Mouse (Mus musculus): ENCODE measurements around the gene Pax8. TPM values are rescaled to one million over a fixed set of nuclear protein-coding genes. Genes with fewer than 3 reads are reported as not detected.

Gene Pax8
- polyA plus RNA-seq, 1 experiment from 2014 or later, result 4.7 TPM

GRCm38 (mm10) chr2:24460112-24460807 lies 15.1 kb downstream of the Pax8 start:
- Histone ChIP-seq H3K27me3 (peaks cover 4% of the 10 kb centered on the region; the same call in 1 of the 2 replicates), H3K4me2 (replicated peaks) (no peak overlapping the region), H3K4me3 (no peak overlapping the region), H3K4me1 (no peaks in the 10 kb centered on the region), H3K9ac (replicated peaks) (no peak overlapping the region), H3K27ac (replicated peaks) (no peak overlapping the region), H3K36me3 (no peaks in the 10 kb centered on the region), H3K9me3 (no peaks in the 10 kb centered on the region)
- ATAC-seq (ENCODE audit: low FRiP score, low read depth), result no peak
- 47% methylated on average over 9 of the region's 9 CpGs for WGBS

- WGBS, result 89% methylated on average over 4 of the region's 4 CpGs
- Histone ChIP-seq H3K27me3 (peaks cover 4% of the 10 kb centered on the region; the same call in 1 of the 2 replicates), H3K27ac (replicated peaks) (no peak overlapping the region), H3K4me2 (replicated peaks) (no peak overlapping the region), H3K4me1 (no peaks in the 10 kb centered on the region), H3K9ac (replicated peaks) (no peak overlapping the region), H3K9me3 (no peaks in the 10 kb centered on the region), H3K4me3 (no peak overlapping the region), H3K36me3 (no peaks in the 10 kb centered on the region)
- no peak for ATAC-seq (ENCODE audit: low FRiP score, low read depth)
Observed at GRCm38 (mm10) chr2:24456841-24457240, 18.6 kb downstream of the Pax8 start.

- no peaks in the 10 kb centered on the region for H3K36me3 ChIP-seq
- no peak overlapping the region for H3K9ac ChIP-seq (replicated peaks)
- 0 out of 2 replicates have a peak overlapping the region, but pooled peaks have one; percentile 15 for H3K27ac ChIP-seq (replicated peaks)
- no peaks in the 10 kb centered on the region for H3K4me1 ChIP-seq
- H3K4me2 ChIP-seq (replicated peaks), result no peak overlapping the region
- WGBS, result 41% methylated on average over 6 of the region's 6 CpGs
- H3K4me3 ChIP-seq, result no peak overlapping the region
- no peaks in the 10 kb centered on the region for H3K27me3 ChIP-seq
- H3K9me3 ChIP-seq, result no peaks in the 10 kb centered on the region
- no peak for ATAC-seq (ENCODE audit: low FRiP score, low read depth)
Observed at GRCm38 (mm10) chr2:24455057-24455855, 20.1 kb downstream of the Pax8 start.

DNA sequence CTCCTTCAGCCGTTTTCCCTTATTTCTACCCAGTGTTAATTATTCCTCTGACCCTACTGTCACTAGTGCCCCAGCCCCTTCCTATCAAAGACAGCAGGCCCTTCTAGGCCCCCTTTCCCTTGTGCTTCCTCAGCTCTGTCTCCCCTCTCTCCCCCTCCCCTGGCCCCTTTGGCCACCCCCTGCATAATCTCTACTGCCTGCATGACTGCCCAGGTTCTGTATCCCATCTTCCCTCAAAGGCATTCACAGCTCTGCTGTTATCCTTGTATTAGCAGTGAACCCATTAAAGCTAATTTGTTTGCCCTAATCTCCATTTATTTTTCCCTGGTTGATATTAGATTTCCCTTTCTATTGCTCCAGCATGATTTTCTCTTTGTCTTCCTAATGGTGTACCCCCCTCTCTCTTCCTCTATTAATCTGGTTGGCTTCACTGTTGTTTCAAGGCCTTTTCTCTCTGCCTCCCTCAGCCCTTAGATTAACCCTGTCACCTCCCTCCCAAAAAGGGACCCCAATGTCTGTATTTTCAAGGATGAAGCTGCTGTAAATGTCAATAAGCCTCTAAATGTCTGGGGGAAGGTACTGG lies 20.9 kb downstream of the Pax8 start:
- Histone ChIP-seq H3K4me2 (replicated peaks) (no peak overlapping the region), H3K4me3 (no peak overlapping the region), H3K4me1 (no peaks in the 10 kb centered on the region), H3K9ac (replicated peaks) (no peak overlapping the region), H3K27me3 (no peaks in the 10 kb centered on the region), H3K27ac (replicated peaks) (0 out of 2 replicates have a peak overlapping the region, but pooled peaks have one; percentile 15), H3K9me3 (no peaks in the 10 kb centered on the region), H3K36me3 (no peaks in the 10 kb centered on the region)
- 22% methylated on average over 1 of the region's 1 CpGs for WGBS
- ATAC-seq (ENCODE audit: low FRiP score, low read depth), result no peak

- H3K4me1 ChIP-seq, result no peaks in the 10 kb centered on the region
- H3K36me3 ChIP-seq, result no peaks in the 10 kb centered on the region
- ATAC-seq (ENCODE audit: low FRiP score, low read depth), result no peak
- no peak overlapping the region for H3K4me3 ChIP-seq
- H3K27me3 ChIP-seq, result no peaks in the 10 kb centered on the region
- H3K9me3 ChIP-seq, result no peaks in the 10 kb centered on the region
- no peak overlapping the region for H3K9ac ChIP-seq (replicated peaks)
- H3K4me2 ChIP-seq (replicated peaks), result no peak overlapping the region
- 86% methylated on average over 5 of the region's 5 CpGs for WGBS
- H3K27ac ChIP-seq (replicated peaks), result no peak overlapping the region
Observed at GRCm38 (mm10) chr2:24453206-24453605, 22.2 kb downstream of the Pax8 start.

GRCm38 (mm10) chr2:24449111-24449510 lies 26.3 kb downstream of the Pax8 start:
- no peaks in the 10 kb centered on the region for H3K9me3 ChIP-seq
- no peaks in the 10 kb centered on the region for H3K4me1 ChIP-seq
- no peaks in the 10 kb centered on the region for H3K36me3 ChIP-seq
- no peak for ATAC-seq (ENCODE audit: low FRiP score, low read depth)
- H3K27ac ChIP-seq (replicated peaks), result no peak overlapping the region
- H3K4me2 ChIP-seq (replicated peaks), result no peak overlapping the region
- H3K9ac ChIP-seq (replicated peaks), result no peak overlapping the region
- 81% methylated on average over 4 of the region's 4 CpGs for WGBS
- no peaks in the 10 kb centered on the region; the same call in 1 of the 2 replicates for H3K27me3 ChIP-seq
- H3K4me3 ChIP-seq, result no peak overlapping the region

GRCm38 (mm10) chr2:24443256-24443790 lies 32.1 kb downstream of the Pax8 start:
- Histone ChIP-seq H3K27ac (replicated peaks) (no peak overlapping the region), H3K9me3 (no peaks in the 10 kb centered on the region), H3K9ac (replicated peaks) (no peak overlapping the region), H3K27me3 (peaks cover 5% of the 10 kb centered on the region; the same call in 1 of the 2 replicates), H3K36me3 (no peaks in the 10 kb centered on the region), H3K4me1 (peaks cover 3% of the 10 kb centered on the region; the same call in 1 of the 2 replicates), H3K4me2 (replicated peaks) (no peak overlapping the region), H3K4me3 (no peak overlapping the region)
- no peak for ATAC-seq (ENCODE audit: low FRiP score, low read depth)
- WGBS, result 44% methylated on average over 3 of the region's 3 CpGs

GRCm38 (mm10) chr2:24442303-24442925 lies 33.0 kb downstream of the Pax8 start:
- H3K27me3 ChIP-seq, result peaks cover 5% of the 10 kb centered on the region; the same call in 1 of the 2 replicates
- no peak overlapping the region for H3K4me2 ChIP-seq (replicated peaks)
- WGBS, result 55% methylated on average over 4 of the region's 4 CpGs
- H3K36me3 ChIP-seq, result no peaks in the 10 kb centered on the region
- no peak overlapping the region for H3K4me3 ChIP-seq
- H3K4me1 ChIP-seq, result peaks cover 3% of the 10 kb centered on the region; the same call in 1 of the 2 replicates
- no peak overlapping the region for H3K9ac ChIP-seq (replicated peaks)
- H3K27ac ChIP-seq (replicated peaks), result no peak overlapping the region
- no peaks in the 10 kb centered on the region for H3K9me3 ChIP-seq
- ATAC-seq (ENCODE audit: low FRiP score, low read depth), result no peak

GRCm38 (mm10) chr2:24441899-24442298 lies 33.5 kb downstream of the Pax8 start:
- no peak for ATAC-seq (ENCODE audit: low FRiP score, low read depth)
- no peak overlapping the region for H3K4me2 ChIP-seq (replicated peaks)
- peaks cover 3% of the 10 kb centered on the region; the same call in 1 of the 2 replicates for H3K4me1 ChIP-seq
- H3K36me3 ChIP-seq, result no peaks in the 10 kb centered on the region
- H3K27me3 ChIP-seq, result peaks cover 5% of the 10 kb centered on the region; the same call in 1 of the 2 replicates
- H3K9me3 ChIP-seq, result no peaks in the 10 kb centered on the region
- H3K9ac ChIP-seq (replicated peaks), result no peak overlapping the region
- H3K4me3 ChIP-seq, result no peak overlapping the region
- no peak overlapping the region for H3K27ac ChIP-seq (replicated peaks)

GRCm38 (mm10) chr2:24440056-24440455 lies 35.3 kb downstream of the Pax8 start:
- no peaks in the 10 kb centered on the region for H3K9me3 ChIP-seq
- 0 out of 2 replicates have a peak, but pooled peaks cover 5% of the 10 kb centered on the region for H3K27me3 ChIP-seq
- no peak overlapping the region for H3K27ac ChIP-seq (replicated peaks)
- ATAC-seq (ENCODE audit: low FRiP score, low read depth), result no peak
- no peak overlapping the region for H3K4me3 ChIP-seq
- H3K36me3 ChIP-seq, result no peaks in the 10 kb centered on the region
- H3K4me2 ChIP-seq (replicated peaks), result no peak overlapping the region
- H3K4me1 ChIP-seq, result peaks cover 3% of the 10 kb centered on the region; the same call in 1 of the 2 replicates
- no peak overlapping the region for H3K9ac ChIP-seq (replicated peaks)
- WGBS, result 81% methylated on average over 2 of the region's 2 CpGs

GRCm38 (mm10) chr2:24435699-24436098 lies 39.7 kb downstream of the Pax8 start:
- no peak for ATAC-seq (ENCODE audit: low FRiP score, low read depth)
- no peak overlapping the region for H3K4me2 ChIP-seq (replicated peaks)
- H3K4me3 ChIP-seq, result no peak overlapping the region
- peaks cover 10% of the 10 kb centered on the region for H3K27me3 ChIP-seq
- H3K9ac ChIP-seq (replicated peaks), result no peak overlapping the region
- no peaks in the 10 kb centered on the region for H3K4me1 ChIP-seq
- no peaks in the 10 kb centered on the region for H3K36me3 ChIP-seq
- H3K9me3 ChIP-seq, result no peaks in the 10 kb centered on the region
- H3K27ac ChIP-seq (replicated peaks), result no peak overlapping the region
- 83% methylated on average over 11 of the region's 11 CpGs for WGBS

Measured in midbrain, embryonic 12.5 days (tissue).